Mouse (Mus musculus): Measurements from ENCODE around the gene Acad12. TPM values are rescaled to one million over a fixed set of nuclear protein-coding genes. Genes with fewer than 3 reads are reported as not detected.

Gene Acad12
- polyA plus RNA-seq, 1 experiment from 2014 or later = 1.3 TPM

GRCm38 (mm10) chr5:121592064-121592815 lies 26.5 kb downstream of the Acad12 start:
- H3K4me2 ChIP-seq = peak overlapping the region; percentile 96
- peaks cover 35% of the 10 kb centered on the region for H3K4me1 ChIP-seq (replicated peaks)
- H3K27ac ChIP-seq (replicated peaks) = no peak overlapping the region
- no peaks in the 10 kb centered on the region for H3K36me3 ChIP-seq
- WGBS = 63% methylated on average over 11 of the region's 11 CpGs
- H3K27me3 ChIP-seq = no peaks in the 10 kb centered on the region
- peak overlapping the region; percentile 86 for H3K4me3 ChIP-seq
- no peak for ATAC-seq (ENCODE audit: low FRiP score, low read depth)
- no peak overlapping the region for H3K9ac ChIP-seq
- no peaks in the 10 kb centered on the region for H3K9me3 ChIP-seq

GRCm38 (mm10) chr5:121591417-121592063 lies 27.2 kb downstream of the Acad12 start:
- Histone ChIP-seq H3K4me3 (no peak overlapping the region), H3K9ac (no peak overlapping the region), H3K4me1 (replicated peaks) (peaks cover 35% of the 10 kb centered on the region), H3K27ac (replicated peaks) (no peak overlapping the region), H3K27me3 (no peaks in the 10 kb centered on the region), H3K36me3 (no peaks in the 10 kb centered on the region), H3K4me2 (peak overlapping the region; percentile 96), H3K9me3 (no peaks in the 10 kb centered on the region)
- WGBS = 70% methylated on average over 11 of the region's 11 CpGs
- no peak for ATAC-seq (ENCODE audit: low FRiP score, low read depth)

DNA sequence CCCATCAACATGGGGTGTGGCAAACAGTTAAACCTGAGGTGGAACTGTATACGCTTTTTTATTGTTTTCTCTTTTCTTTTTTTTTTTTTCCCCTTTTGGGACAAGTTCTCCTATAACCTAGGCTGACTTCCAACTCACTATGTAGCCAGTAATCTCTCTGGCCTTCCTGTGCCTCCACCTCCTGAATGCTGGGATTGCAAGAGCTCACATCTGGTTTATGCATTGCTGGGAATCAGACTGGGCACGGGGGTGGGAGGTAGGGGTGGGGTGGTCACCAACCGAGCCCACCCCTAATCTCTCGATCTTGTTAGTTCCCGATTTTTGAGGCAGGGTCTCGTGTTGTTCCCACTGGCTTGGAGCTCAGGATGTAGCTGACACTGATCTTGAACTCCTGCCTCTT lies 28.8 kb downstream of the Acad12 start:
- no peak overlapping the region for H3K4me3 ChIP-seq
- H3K9ac ChIP-seq = no peak overlapping the region
- H3K9me3 ChIP-seq = no peaks in the 10 kb centered on the region
- no peak for ATAC-seq (ENCODE audit: low FRiP score, low read depth)
- H3K27ac ChIP-seq (replicated peaks) = no peak overlapping the region
- H3K4me1 ChIP-seq (replicated peaks) = peaks cover 35% of the 10 kb centered on the region
- WGBS = 89% methylated on average over 6 of the region's 6 CpGs
- H3K36me3 ChIP-seq = no peaks in the 10 kb centered on the region
- H3K4me2 ChIP-seq = no peak overlapping the region
- H3K27me3 ChIP-seq = no peaks in the 10 kb centered on the region

DNA sequence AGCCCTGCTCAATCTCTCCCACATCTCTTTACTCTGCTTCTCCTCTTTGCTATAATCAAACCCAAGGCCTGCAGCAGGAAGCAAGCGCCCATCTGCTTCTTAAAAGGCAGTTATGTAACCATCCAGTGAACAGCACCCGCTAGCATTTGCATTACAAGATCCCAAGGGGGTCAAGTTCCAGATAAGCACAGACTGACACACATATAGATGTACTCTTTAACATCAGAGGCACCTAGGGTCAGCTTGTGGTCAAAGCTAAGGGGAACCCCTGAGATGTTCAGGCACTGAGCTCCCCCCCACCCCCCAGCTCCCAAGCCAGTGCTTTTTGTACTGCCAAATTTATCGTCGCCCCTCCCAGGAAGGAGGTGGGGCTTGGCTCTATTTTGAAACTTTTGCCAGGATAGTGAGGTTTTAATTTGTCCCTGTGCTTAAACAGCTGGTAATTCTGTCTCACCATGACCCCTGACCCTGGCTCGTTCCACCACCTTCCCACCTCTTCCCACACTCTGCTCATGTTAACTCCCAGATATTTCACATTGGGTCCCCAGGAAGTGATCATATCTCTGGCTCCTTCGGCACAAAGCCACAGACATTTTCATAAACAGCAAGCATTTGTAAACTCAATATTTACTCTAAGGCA lies 32.2 kb downstream of the Acad12 start:
- no peak overlapping the region for H3K27ac ChIP-seq (replicated peaks)
- H3K9ac ChIP-seq = no peak overlapping the region
- ATAC-seq (ENCODE audit: low FRiP score, low read depth) = no peak
- no peak overlapping the region for H3K4me3 ChIP-seq
- no peaks in the 10 kb centered on the region for H3K9me3 ChIP-seq
- no peaks in the 10 kb centered on the region for H3K27me3 ChIP-seq
- H3K36me3 ChIP-seq = no peaks in the 10 kb centered on the region
- peaks cover 5% of the 10 kb centered on the region; the same call in 1 of the 2 replicates for H3K4me1 ChIP-seq (replicated peaks)
- no peak overlapping the region for H3K4me2 ChIP-seq
- WGBS = 73% methylated on average over 6 of the region's 6 CpGs

DNA sequence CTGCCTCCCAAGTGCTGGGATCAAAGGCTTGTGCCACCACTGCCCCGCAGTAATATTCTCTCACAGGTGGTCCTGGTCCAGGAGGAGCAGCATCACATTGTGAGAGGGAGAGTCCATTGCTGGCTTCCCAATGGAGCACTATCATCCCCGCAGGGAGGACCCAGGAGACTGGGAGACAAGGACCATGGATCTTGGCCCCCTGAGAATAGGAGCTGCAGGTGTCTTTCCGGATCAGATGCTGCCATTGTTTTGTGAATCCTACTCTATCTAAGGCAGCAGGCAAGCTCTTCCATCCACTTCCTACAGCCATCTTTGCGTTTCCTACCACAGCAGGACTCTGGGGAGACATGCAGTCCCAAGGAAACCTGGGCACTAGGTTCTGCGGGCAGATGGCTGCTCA lies 33.0 kb downstream of the Acad12 start:
- Histone ChIP-seq H3K36me3 (0 out of 2 replicates have a peak, but pooled peaks cover under 1% of the 10 kb centered on the region), H3K4me3 (no peak overlapping the region), H3K27me3 (no peaks in the 10 kb centered on the region), H3K4me2 (no peak overlapping the region), H3K27ac (replicated peaks) (no peak overlapping the region), H3K4me1 (replicated peaks) (no peaks in the 10 kb centered on the region), H3K9me3 (no peaks in the 10 kb centered on the region), H3K9ac (no peak overlapping the region)
- no peak for ATAC-seq (ENCODE audit: low FRiP score, low read depth)
- 80% methylated on average over 5 of the region's 5 CpGs for WGBS

- Histone ChIP-seq H3K36me3 (peaks cover 7% of the 10 kb centered on the region), H3K4me3 (no peak overlapping the region), H3K27me3 (no peaks in the 10 kb centered on the region), H3K4me1 (replicated peaks) (no peaks in the 10 kb centered on the region), H3K9ac (no peak overlapping the region), H3K27ac (replicated peaks) (no peak overlapping the region), H3K9me3 (no peaks in the 10 kb centered on the region), H3K4me2 (no peak overlapping the region)
- no peak for ATAC-seq (ENCODE audit: low FRiP score, low read depth)
- 95% methylated on average over 10 of the region's 10 CpGs for WGBS
Measured at GRCm38 (mm10) chr5:121585005-121585404, 33.7 kb downstream of the Acad12 start.

GRCm38 (mm10) chr5:121583765-121584501 lies 34.8 kb downstream of the Acad12 start:
- Histone ChIP-seq H3K4me2 (no peak overlapping the region), H3K4me3 (no peak overlapping the region), H3K9ac (no peak overlapping the region), H3K4me1 (replicated peaks) (no peaks in the 10 kb centered on the region), H3K27me3 (no peaks in the 10 kb centered on the region), H3K27ac (replicated peaks) (no peak overlapping the region), H3K9me3 (no peaks in the 10 kb centered on the region), H3K36me3 (peaks cover 15% of the 10 kb centered on the region)
- peak; percentile 78; the same call in 1 of the 2 replicates for ATAC-seq (ENCODE audit: low FRiP score, low read depth)
- 58% methylated on average over 12 of the region's 12 CpGs for WGBS

- ATAC-seq (ENCODE audit: low FRiP score, low read depth) = no peak
- WGBS = 96% methylated on average over 8 of the region's 8 CpGs
Measured at GRCm38 (mm10) chr5:121581945-121582344, 36.8 kb downstream of the Acad12 start.

DNA sequence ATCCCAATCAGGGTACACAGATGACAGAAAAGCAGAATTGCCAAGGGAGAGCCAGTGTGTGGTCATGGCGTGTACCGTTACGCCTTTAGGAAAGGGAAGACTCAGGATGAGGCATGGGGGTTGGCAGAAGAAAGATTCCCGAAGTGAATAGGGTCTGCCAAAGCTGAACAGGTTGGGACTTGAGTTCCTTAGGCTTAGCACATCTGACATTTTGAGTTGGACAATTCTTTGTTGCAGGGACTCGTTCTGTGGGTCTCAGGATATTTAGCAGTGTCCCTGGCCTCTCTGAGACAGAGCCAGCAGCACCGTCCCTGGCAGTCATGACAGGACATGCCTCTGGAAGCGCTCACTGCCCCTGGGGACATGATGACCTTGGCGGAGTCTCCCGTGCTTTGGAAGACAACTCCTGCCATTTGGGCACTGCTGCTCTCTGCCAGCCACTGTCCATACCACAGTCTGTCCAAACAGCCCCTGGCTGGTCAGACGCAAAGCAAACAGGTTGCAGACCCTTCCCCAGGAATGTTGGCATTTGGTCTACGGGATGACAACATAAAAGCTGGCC lies 41.7 kb downstream of the Acad12 start:
- Histone ChIP-seq H3K36me3 (peaks cover 27% of the 10 kb centered on the region), H3K9me3 (no peaks in the 10 kb centered on the region), H3K4me2 (no peak overlapping the region), H3K27ac (replicated peaks) (no peak overlapping the region), H3K9ac (no peak overlapping the region), H3K4me1 (replicated peaks) (no peaks in the 10 kb centered on the region), H3K27me3 (no peaks in the 10 kb centered on the region), H3K4me3 (no peak overlapping the region)
- ATAC-seq (ENCODE audit: low FRiP score, low read depth) = no peak
- WGBS = 88% methylated on average over 11 of the region's 11 CpGs

More at GRCm38 (mm10) chr5:121581945-121582344, 36.8 kb downstream of the Acad12 start:
- Histone ChIP-seq H3K4me3 (no peak overlapping the region), H3K27me3 (no peaks in the 10 kb centered on the region), H3K36me3 (peaks cover 20% of the 10 kb centered on the region), H3K9ac (no peak overlapping the region), H3K9me3 (no peaks in the 10 kb centered on the region), H3K4me2 (no peak overlapping the region), H3K4me1 (replicated peaks) (no peaks in the 10 kb centered on the region), H3K27ac (replicated peaks) (no peak overlapping the region)

- no peaks in the 10 kb centered on the region for H3K9me3 ChIP-seq
- H3K36me3 ChIP-seq = peaks cover 37% of the 10 kb centered on the region
- no peaks in the 10 kb centered on the region for H3K27me3 ChIP-seq
- H3K9ac ChIP-seq = no peak overlapping the region
- no peaks in the 10 kb centered on the region for H3K4me1 ChIP-seq (replicated peaks)
- no peak overlapping the region for H3K4me2 ChIP-seq
- ATAC-seq (ENCODE audit: low FRiP score, low read depth) = no peak
- no peak overlapping the region for H3K27ac ChIP-seq (replicated peaks)
- no peak overlapping the region for H3K4me3 ChIP-seq
- WGBS = 95% methylated on average over 11 of the region's 11 CpGs
Measured at GRCm38 (mm10) chr5:121575867-121576266, 42.9 kb downstream of the Acad12 start.

- no peak for ATAC-seq (ENCODE audit: low FRiP score, low read depth)
- H3K4me1 ChIP-seq (replicated peaks) = no peaks in the 10 kb centered on the region
- peaks cover 33% of the 10 kb centered on the region for H3K36me3 ChIP-seq
- H3K27me3 ChIP-seq = no peaks in the 10 kb centered on the region
- H3K4me2 ChIP-seq = no peak overlapping the region
- H3K9ac ChIP-seq = no peak overlapping the region
- no peak overlapping the region for H3K4me3 ChIP-seq
- no peaks in the 10 kb centered on the region for H3K9me3 ChIP-seq
- H3K27ac ChIP-seq (replicated peaks) = no peak overlapping the region
- 91% methylated on average over 13 of the region's 13 CpGs for WGBS
Measured at GRCm38 (mm10) chr5:121574145-121574544, 44.6 kb downstream of the Acad12 start.

All from hindbrain, embryonic 15.5 days (tissue).